Mouse (Mus musculus): ENCODE measurements around the gene Htr1d. TPM values are rescaled to one million over a fixed set of nuclear protein-coding genes. Genes with fewer than 3 reads are reported as not detected.

Gene Htr1d
- polyA plus RNA-seq, 1 experiment from 2014 or later, result 0.21 TPM

DNA sequence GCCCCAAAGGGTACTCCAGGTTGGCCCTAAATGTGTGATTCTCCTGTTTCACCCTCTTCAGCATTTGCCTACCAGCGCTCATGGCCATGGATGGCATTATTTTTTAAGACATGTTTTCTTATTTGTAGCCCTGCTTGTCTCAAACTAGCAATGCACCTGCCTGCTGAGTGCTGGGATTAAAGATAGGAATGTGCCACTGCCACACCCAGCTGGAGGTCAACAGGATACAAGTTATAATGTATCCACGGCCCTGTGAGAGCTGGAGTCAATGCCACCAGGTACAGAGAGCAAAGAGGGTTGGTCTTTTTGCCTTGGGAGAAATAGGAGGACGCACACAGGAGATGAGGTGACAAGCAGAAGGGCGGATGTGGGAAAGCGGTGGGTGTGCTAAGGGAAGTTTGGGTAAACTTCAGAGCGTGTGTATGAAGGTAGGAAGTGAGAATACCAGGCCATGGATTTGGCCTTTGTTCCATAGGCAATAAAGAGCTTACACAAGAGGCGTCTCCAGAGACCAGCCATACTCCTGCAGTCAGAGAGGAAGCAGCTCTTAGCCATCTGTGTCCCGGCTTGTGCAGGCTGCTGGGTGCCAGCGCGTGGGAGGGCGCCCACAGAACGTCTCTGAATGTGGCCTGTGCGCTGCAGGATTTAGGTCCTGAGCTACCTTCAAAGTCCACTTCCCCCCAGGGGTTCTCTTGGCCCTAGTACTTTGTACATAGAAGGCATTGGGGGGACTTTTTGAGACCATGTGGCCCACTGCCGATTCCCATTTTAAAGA lies 45.4 kb downstream of the Htr1d start:
- H3K9ac ChIP-seq (ENCODE audit: low read length), result no peak overlapping the region
- no peak overlapping the region for H3K27ac ChIP-seq (ENCODE audit: low read depth, low read length)
- no peaks in the 10 kb centered on the region for H3K9me3 ChIP-seq (ENCODE audit: control insufficient read depth, low read length)
- peaks cover 3% of the 10 kb centered on the region; the same call in 1 of the 2 replicates for H3K27me3 ChIP-seq (ENCODE audit: control insufficient read depth, insufficient read depth, low read length)
- DNase-seq (ENCODE audit: low spot score), result no peak
- H3K4me2 ChIP-seq (ENCODE audit: low read depth, low read length, severe bottlenecking), result no peak overlapping the region
- peaks cover 7% of the 10 kb centered on the region; the same call in 1 of the 2 replicates for H3K4me1 ChIP-seq (replicated peaks; ENCODE audit: control insufficient read depth, insufficient read depth, low read length)
- no peak overlapping the region for H3K4me3 ChIP-seq (ENCODE audit: low read depth, low read length)
- WGBS, result 77% methylated on average over 14 of the region's 14 CpGs
- ATAC-seq (replicated peaks; ENCODE audit: low FRiP score), result no peak; the same call in 1 of the 2 replicates
- H3K36me3 ChIP-seq (ENCODE audit: control insufficient read depth, insufficient read depth, low read length), result no peaks in the 10 kb centered on the region

DNA sequence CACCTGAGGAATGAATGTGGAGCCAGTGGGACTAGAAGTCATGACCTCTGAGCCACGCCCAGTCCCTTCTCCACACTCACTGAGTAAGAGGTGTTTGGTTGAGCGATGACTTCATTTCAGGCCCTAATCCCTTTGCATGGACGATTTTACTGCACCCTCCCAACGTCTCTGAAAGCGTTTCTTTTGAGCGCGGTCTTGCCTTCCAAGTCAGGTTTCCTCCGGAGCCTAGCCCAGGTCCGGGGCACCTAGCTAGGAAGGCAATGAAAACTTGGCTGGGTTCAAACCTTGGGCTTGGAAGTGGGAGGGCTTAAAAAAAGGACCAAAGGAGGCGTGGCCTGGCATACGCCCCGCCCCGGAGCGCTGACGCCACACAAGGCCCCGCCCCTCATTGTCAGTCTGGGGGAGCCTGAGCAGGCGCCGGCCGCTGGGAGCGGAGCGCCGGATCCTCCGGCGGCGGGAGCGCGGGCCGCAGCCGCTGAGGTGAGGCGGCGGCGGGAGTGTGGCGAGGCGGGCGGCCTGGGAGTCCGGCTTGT lies 46.1 kb downstream of the Htr1d start, which contains the start of gene Luzp1:
Gene Luzp1 (plus strand): TSS at position 391 of the 533 bp plus-strand sequence.
- Histone ChIP-seq H3K9ac (ENCODE audit: low read length) (peak within 1 kb of the TSS; percentile 83), H3K27me3 (ENCODE audit: control insufficient read depth, insufficient read depth, low read length) (no peaks in the 10 kb centered on the region), H3K27ac (ENCODE audit: low read depth, low read length) (peak within 1 kb of the TSS; percentile 96), H3K36me3 (ENCODE audit: control insufficient read depth, insufficient read depth, low read length) (no peaks in the 10 kb centered on the region), H3K9me3 (ENCODE audit: control insufficient read depth, low read length) (no peaks in the 10 kb centered on the region), H3K4me3 (ENCODE audit: low read depth, low read length) (peak within 1 kb of the TSS; percentile 92), H3K4me1 (replicated peaks; ENCODE audit: control insufficient read depth, insufficient read depth, low read length) (peaks cover 7% of the 10 kb centered on the region; the same call in 1 of the 2 replicates), H3K4me2 (ENCODE audit: low read depth, low read length, severe bottlenecking) (peak within 1 kb of the TSS; percentile 58)
- ATAC-seq (replicated peaks; ENCODE audit: low FRiP score) (peak; percentile 95), DNase-seq (ENCODE audit: low spot score) (peak; percentile 97)
- WGBS, result 2% methylated on average over 35 of the region's 36 CpGs

GRCm38 (mm10) chr4:136469941-136470346 lies 46.6 kb downstream of the Htr1d start:
- H3K27ac ChIP-seq (ENCODE audit: low read depth, low read length), result peak overlapping the region; percentile 96
- DNase-seq (ENCODE audit: low spot score) (no peak), ATAC-seq (replicated peaks; ENCODE audit: low FRiP score) (peak; percentile 80)
- H3K4me2 ChIP-seq (ENCODE audit: low read depth, low read length, severe bottlenecking), result peak overlapping the region; percentile 58
- H3K4me1 ChIP-seq (replicated peaks; ENCODE audit: control insufficient read depth, insufficient read depth, low read length), result peaks cover 7% of the 10 kb centered on the region; the same call in 1 of the 2 replicates
- H3K9me3 ChIP-seq (ENCODE audit: control insufficient read depth, low read length), result no peaks in the 10 kb centered on the region
- under 1% methylated on average over 20 of the region's 55 CpGs for WGBS
- H3K27me3 ChIP-seq (ENCODE audit: control insufficient read depth, insufficient read depth, low read length), result no peaks in the 10 kb centered on the region
- no peaks in the 10 kb centered on the region for H3K36me3 ChIP-seq (ENCODE audit: control insufficient read depth, insufficient read depth, low read length)
- peak overlapping the region; percentile 83 for H3K9ac ChIP-seq (ENCODE audit: low read length)
- peak overlapping the region; percentile 92 for H3K4me3 ChIP-seq (ENCODE audit: low read depth, low read length)

GRCm38 (mm10) chr4:136470347-136471071 lies 47.2 kb downstream of the Htr1d start:
- peak overlapping the region; percentile 58 for H3K4me2 ChIP-seq (ENCODE audit: low read depth, low read length, severe bottlenecking)
- ATAC-seq (replicated peaks; ENCODE audit: low FRiP score) (no peak), DNase-seq (ENCODE audit: low spot score) (peak; percentile 82)
- H3K4me3 ChIP-seq (ENCODE audit: low read depth, low read length), result peak overlapping the region; percentile 92
- H3K27ac ChIP-seq (ENCODE audit: low read depth, low read length), result peak overlapping the region; percentile 96
- no peaks in the 10 kb centered on the region for H3K36me3 ChIP-seq (ENCODE audit: control insufficient read depth, insufficient read depth, low read length)
- WGBS, result under 1% methylated on average over 57 of the region's 58 CpGs
- peak overlapping the region; percentile 83 for H3K9ac ChIP-seq (ENCODE audit: low read length)
- no peaks in the 10 kb centered on the region for H3K27me3 ChIP-seq (ENCODE audit: control insufficient read depth, insufficient read depth, low read length)
- no peaks in the 10 kb centered on the region for H3K9me3 ChIP-seq (ENCODE audit: control insufficient read depth, low read length)
- peaks cover 7% of the 10 kb centered on the region; the same call in 1 of the 2 replicates for H3K4me1 ChIP-seq (replicated peaks; ENCODE audit: control insufficient read depth, insufficient read depth, low read length)

- ATAC-seq (replicated peaks; ENCODE audit: low FRiP score), result no peak
- 94% methylated on average over 1 of the region's 1 CpGs for WGBS
- H3K27me3 ChIP-seq (ENCODE audit: control insufficient read depth, insufficient read depth, low read length), result no peaks in the 10 kb centered on the region
- no peak overlapping the region for H3K27ac ChIP-seq (ENCODE audit: low read depth, low read length)
- no peak overlapping the region for H3K4me2 ChIP-seq (ENCODE audit: low read depth, low read length, severe bottlenecking)
- no peak overlapping the region for H3K4me3 ChIP-seq (ENCODE audit: low read depth, low read length)
- peaks cover 3% of the 10 kb centered on the region; the same call in 1 of the 2 replicates for H3K4me1 ChIP-seq (replicated peaks; ENCODE audit: control insufficient read depth, insufficient read depth, low read length)
- H3K9me3 ChIP-seq (ENCODE audit: control insufficient read depth, low read length), result no peaks in the 10 kb centered on the region
- H3K9ac ChIP-seq (ENCODE audit: low read length), result no peak overlapping the region
- no peaks in the 10 kb centered on the region for H3K36me3 ChIP-seq (ENCODE audit: control insufficient read depth, insufficient read depth, low read length)
- no peak for DNase-seq (ENCODE audit: low spot score)
Measured at GRCm38 (mm10) chr4:136476692-136477091, 53.4 kb downstream of the Htr1d start.

GRCm38 (mm10) chr4:136486549-136486948 lies 63.2 kb downstream of the Htr1d start:
- Histone ChIP-seq H3K9ac (ENCODE audit: low read length) (no peak overlapping the region), H3K4me1 (replicated peaks; ENCODE audit: control insufficient read depth, insufficient read depth, low read length) (no peaks in the 10 kb centered on the region), H3K36me3 (ENCODE audit: control insufficient read depth, insufficient read depth, low read length) (no peaks in the 10 kb centered on the region), H3K9me3 (ENCODE audit: control insufficient read depth, low read length) (no peaks in the 10 kb centered on the region), H3K27ac (ENCODE audit: low read depth, low read length) (no peak overlapping the region), H3K27me3 (ENCODE audit: control insufficient read depth, insufficient read depth, low read length) (no peaks in the 10 kb centered on the region), H3K4me3 (ENCODE audit: low read depth, low read length) (no peak overlapping the region), H3K4me2 (ENCODE audit: low read depth, low read length, severe bottlenecking) (no peak overlapping the region)
- no peak for ATAC-seq (replicated peaks; ENCODE audit: low FRiP score)
- 92% methylated on average over 2 of the region's 2 CpGs for WGBS
- no peak for DNase-seq (ENCODE audit: low spot score)

Other genes with a start within 250 kb of the Htr1d start
- gene Asap3, start 217.2 kb upstream of the Htr1d start, polyA plus RNA-seq (2014; fragmentation: Nextera tagmentation; extraction: Ambion mirVana), result 4.1 and 4.3 TPM in 2 replicates
- 1.1 and 1.6 TPM in 2 replicates for gene Tcea3, start 175.8 kb upstream of the Htr1d start, polyA plus RNA-seq (2014; fragmentation: Nextera tagmentation; extraction: Ambion mirVana)
- gene Zfp46, start 138.8 kb upstream of the Htr1d start, polyA plus RNA-seq (2014; fragmentation: Nextera tagmentation; extraction: Ambion mirVana), result 28.2 and 30.8 TPM in 2 replicates
- gene Hnrnpr, start 112.6 kb upstream of the Htr1d start, polyA plus RNA-seq (2014; fragmentation: Nextera tagmentation; extraction: Ambion mirVana), result 193 and 215 TPM in 2 replicates
- gene 6030445D17Rik, start 38.7 kb downstream of the Htr1d start, polyA plus RNA-seq (2014; fragmentation: Nextera tagmentation; extraction: Ambion mirVana), result not detected in 2 replicates
- 119 and 121 TPM in 2 replicates for gene Luzp1, start 46.2 kb downstream of the Htr1d start, polyA plus RNA-seq (2014; fragmentation: Nextera tagmentation; extraction: Ambion mirVana)
- gene Kdm1a, start 179.2 kb downstream of the Htr1d start, polyA plus RNA-seq (2014; fragmentation: Nextera tagmentation; extraction: Ambion mirVana), result 88.6 and 98.6 TPM in 2 replicates
- gene Tex46, start 186.9 kb downstream of the Htr1d start, polyA plus RNA-seq (2014; fragmentation: Nextera tagmentation; extraction: Ambion mirVana), result not detected in 2 replicates
- not detected in 2 replicates for gene Lactbl1, start 199.1 kb downstream of the Htr1d start, polyA plus RNA-seq (2014; fragmentation: Nextera tagmentation; extraction: Ambion mirVana)

Data from forebrain, embryonic 11.5 days (tissue).